Mouse (Mus musculus): ENCODE measurements around the gene Cdt1.

- TF ChIP-seq CTCF (IDR thresholded peaks at IDR 0.05; ENCODE audit: control insufficient read depth, insufficient read depth, insufficient read length) = no peak
- no peak for TF ChIP-seq USF1 (IDR thresholded peaks at IDR 0.05; ENCODE audit: low read depth)
- no peak for TF ChIP-seq CEBPB (IDR thresholded peaks at IDR 0.05; ENCODE audit: low read depth)
- no peak for TF ChIP-seq MYOD1 (IDR thresholded peaks at IDR 0.05; ENCODE audit: control insufficient read depth, insufficient read length, low read depth)
- no peak for TF ChIP-seq MAX (IDR thresholded peaks at IDR 0.05)
Measured at GRCm38 (mm10) chr8:122605367-122605766, 37.6 kb downstream of the Cdt1 start.

Measured in C2C12 (cell line).